Mouse (Mus musculus) megakaryocyte, embryonic 14.5 days (primary cell): ENCODE results near the gene St3gal4.

Experiments used
- FLI1 ChIP-seq: IDR thresholded peaks from 2 replicates; pipeline ENCODE4 v1.6.1; 2012; ENCODE audit warnings: low read length, inconsistent platforms, mixed read lengths
- GATA1 ChIP-seq: IDR thresholded peaks from 3 replicates; pipeline ENCODE4 v1.6.1; 2012; ENCODE audit warnings: mixed read lengths, low read length, inconsistent platforms, borderline replicate concordance

DNA sequence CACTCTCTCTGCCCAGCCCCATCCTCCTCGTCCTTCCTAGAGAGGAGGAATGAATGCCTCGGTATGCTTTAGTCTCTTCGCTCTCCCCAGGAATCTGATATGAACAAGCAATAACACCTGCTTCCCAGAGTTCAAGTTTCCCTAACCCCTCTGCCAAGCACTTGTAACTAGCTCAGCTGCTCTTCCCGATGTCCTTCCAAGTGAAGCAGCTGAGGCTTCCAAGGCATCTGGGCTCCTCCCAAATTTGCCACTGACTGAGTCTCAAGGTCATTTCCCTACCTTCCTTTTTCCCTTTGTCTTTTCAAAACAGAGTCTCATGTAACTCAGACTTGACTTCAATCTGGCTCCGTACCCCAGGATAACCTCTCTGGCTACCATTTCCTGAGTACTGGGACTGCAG, 77.6 kb downstream of the St3gal4 start:
- no peak for TF ChIP-seq GATA1
- TF ChIP-seq FLI1, result no peak
